Mouse (Mus musculus) lung, adult 2 months (tissue): Measurements from ENCODE around the gene F13b. TPM values are rescaled to one million over a fixed set of nuclear protein-coding genes. Genes with fewer than 3 reads are reported as not detected.

Experiments used
- DNase-seq: peaks from one replicate; pipeline ENCODE4 v3.0.0; 2022
- H3K4me1 ChIP-seq: fragments of 200-500 bp; 2 replicates; pipeline ENCODE4 v1.6.1; 2011; ENCODE audit warnings: low read length; ENCODE audit not compliant: control insufficient read depth, insufficient read depth
- H3K4me3 ChIP-seq: fragments of 200-500 bp; replicated peaks from 2 replicates; pipeline ENCODE3; 2011; ENCODE audit warnings: low read depth, mild to moderate bottlenecking, control low read depth, low read length; ENCODE audit errors: extremely low read depth
- CTCF ChIP-seq: fragments of 200-500 bp; IDR thresholded peaks from 2 replicates; pipeline ENCODE4 v1.5.1; 2011; ENCODE audit warnings: mild to moderate bottlenecking, low read length, control low read depth; ENCODE audit not compliant: insufficient read depth
- POLR2A ChIP-seq: fragments of 200-500 bp; IDR thresholded peaks from 2 replicates; pipeline ENCODE4 v1.6.1; 2011; ENCODE audit warnings: low read depth, mild to moderate bottlenecking, control low read depth, low read length, borderline replicate concordance; ENCODE audit errors: extremely low read depth
- WGBS: fragments of 180-500 bp; shearing (Covaris S2); methylation state at CpG from one replicate; pipeline ENCODE4 v1.1.7; 2018; 5-methylcytosine and 5-hydroxymethylcytosine counted together
- polyA plus RNA-seq: library from polyadenylated mRNA; depleted of rRNA; stranded (reverse); fragments of >200 nt; gene quantifications from 2 replicates; pipeline ENCODE4 v1.2.3, GENCODE M21; 2012; rRNA removed

F13b gene
- polyA plus RNA-seq, 1 experiment, result not detected

DNA sequence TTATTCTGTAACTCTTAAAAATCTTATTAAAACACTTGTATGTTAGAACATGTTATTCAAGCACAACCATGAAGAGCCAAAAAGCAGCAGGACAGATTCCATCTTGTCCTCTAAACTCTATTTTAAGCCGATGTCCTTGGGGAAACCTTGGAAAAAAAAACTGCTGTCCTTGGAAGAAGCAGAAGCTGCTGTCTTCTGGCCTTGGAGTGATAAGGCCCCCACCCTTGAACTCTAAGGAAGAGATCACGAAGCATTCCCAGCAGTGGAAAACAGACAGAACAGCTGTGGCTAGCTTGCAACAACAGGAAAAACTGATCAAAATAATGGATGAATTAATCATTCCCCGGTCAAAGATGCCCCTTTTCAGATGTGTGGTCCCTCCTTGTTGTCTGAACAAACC is 5.3 kb upstream of the F13b start:
- WGBS, result 72% methylated on average over 3 of the region's 3 CpGs
- DNase-seq, result no peak
- H3K4me1 ChIP-seq, result no peaks in the 10 kb centered on the region
- no peak overlapping the region for H3K4me3 ChIP-seq
- TF ChIP-seq POLR2A (no peak), CTCF (no peak)

DNA sequence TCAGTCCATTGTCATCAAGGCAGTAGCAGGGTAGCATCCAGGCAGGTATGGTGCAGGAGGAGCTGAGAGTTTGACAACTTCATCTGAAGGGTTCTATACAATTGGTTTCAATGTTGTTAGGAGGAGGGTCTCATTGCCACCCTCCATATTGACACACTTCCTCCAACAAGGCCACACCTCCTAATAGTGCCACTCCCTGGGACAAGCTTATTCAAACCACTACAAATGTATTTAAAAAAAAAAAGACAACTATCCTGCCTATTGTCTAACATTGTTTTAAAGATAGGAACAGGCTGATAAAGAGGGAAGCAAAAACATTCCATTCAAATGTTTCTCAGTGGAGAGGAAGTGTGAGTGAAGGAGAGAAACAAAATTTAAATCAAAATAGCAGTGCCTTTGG is 1.8 kb upstream of the F13b start:
- DNase-seq, result no peak
- H3K4me1 ChIP-seq, result no peaks in the 10 kb centered on the region
- H3K4me3 ChIP-seq, result no peak overlapping the region
- TF ChIP-seq POLR2A, result no peak

DNA sequence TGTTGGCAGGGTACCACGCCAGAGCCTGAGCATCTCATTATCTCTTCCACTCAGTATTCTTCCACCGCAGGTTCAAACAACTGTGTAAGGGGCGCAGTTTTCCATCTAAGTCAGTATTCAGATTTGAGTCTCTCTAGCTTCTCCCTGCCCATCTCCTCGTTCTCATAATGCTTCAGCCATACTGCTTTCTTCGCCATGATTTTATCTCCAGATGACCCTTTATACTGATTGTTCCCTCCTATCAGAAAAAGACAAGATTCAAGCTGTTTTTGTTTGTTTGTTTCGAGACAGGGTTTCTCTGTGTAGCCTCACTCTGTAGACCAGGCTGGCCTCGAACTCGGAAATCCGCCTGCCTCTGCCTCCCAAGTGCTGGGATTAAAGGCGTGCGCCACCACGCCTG is 13.1 kb downstream of the F13b start:
- no peak for DNase-seq
- no peak for TF ChIP-seq POLR2A
- TF ChIP-seq CTCF, result no peak
- no peaks in the 10 kb centered on the region for H3K4me1 ChIP-seq
- WGBS, result 86% methylated on average over 12 of the region's 12 CpGs
- H3K4me3 ChIP-seq, result no peak overlapping the region

DNA sequence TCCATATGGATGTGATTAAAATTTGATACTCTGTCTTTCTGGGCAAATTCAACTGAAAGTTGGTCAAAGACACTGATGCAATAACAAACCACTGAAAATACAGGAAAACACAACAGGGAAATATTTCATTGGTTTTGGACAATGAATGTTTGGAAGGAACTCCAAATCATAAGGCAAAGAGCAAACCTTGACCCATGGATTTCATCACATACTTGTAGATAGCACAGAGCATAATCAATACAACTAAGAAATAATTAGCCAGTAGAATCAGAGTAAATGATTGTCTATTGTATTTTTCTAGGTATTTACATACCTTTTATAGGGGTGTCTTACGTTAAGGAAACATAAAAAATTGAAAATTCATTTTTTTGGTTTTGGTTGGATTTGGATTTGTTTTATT is 47.0 kb downstream of the F13b start:
- no peak for DNase-seq
- Histone ChIP-seq H3K4me3 (no peak overlapping the region), H3K4me1 (no peaks in the 10 kb centered on the region)
- WGBS, result 71% methylated on average over 1 of the region's 1 CpGs
- TF ChIP-seq POLR2A, result no peak
- TF ChIP-seq CTCF, result no peak

DNA sequence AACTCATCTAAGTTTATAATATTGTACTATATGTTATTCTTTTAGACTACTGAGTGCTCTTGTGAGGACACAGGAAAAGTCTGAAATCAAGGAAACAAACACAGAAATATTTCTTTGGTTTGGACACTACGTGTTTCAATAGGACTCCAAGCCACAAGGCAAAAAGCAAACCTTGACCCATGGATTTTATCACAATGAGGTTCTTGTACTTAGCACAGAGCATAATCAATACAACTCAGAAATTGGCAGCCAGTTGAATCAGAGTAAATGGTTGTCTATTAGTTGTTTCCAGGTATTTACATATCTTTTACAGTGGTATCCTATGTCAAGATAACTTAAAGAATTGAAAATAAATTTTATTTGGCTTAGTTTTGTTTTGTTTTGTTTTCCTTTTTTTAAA is 49.8 kb downstream of the F13b start:
- Histone ChIP-seq H3K4me3 (no peak overlapping the region), H3K4me1 (no peaks in the 10 kb centered on the region)
- no peak for DNase-seq
- WGBS, result 81% methylated on average over 1 of the region's 1 CpGs
- no peak for TF ChIP-seq POLR2A
- TF ChIP-seq CTCF, result no peak

DNA sequence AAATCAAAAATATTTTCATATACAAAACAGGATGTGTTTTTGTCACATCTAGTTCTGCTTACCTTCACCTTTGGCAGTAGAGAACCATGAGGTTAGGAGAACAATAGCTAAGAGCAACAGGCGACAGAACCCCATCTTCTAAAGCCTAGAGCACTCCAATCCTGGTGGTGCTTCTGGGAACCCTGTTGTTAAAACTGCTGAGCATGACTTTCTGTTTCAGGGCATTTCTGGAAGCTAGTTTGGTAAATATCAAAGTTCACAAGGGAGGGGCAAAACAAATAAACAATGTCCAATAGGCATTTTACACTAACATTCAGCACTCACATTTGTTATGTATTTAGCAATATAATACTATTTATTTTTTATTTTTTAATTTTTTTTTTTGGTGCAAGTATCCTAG is 58.5 kb downstream of the F13b start, which contains the start of gene Cfhr1:
Gene Cfhr1, minus strand, starts transcription at position 249 of the 400 bp plus-strand sequence.
- WGBS, result 54% methylated on average over 1 of the region's 1 CpGs
- Histone ChIP-seq H3K4me1 (no peaks in the 10 kb centered on the region), H3K4me3 (no peak within 1 kb of the TSS)
- DNase-seq, result no peak
- TF ChIP-seq CTCF (no peak), POLR2A (no peak)

Other genes starting within 250 kb of the F13b start
- 0.23 and 0.32 TPM in 2 replicates for gene Crb1, start 124.6 kb upstream of the F13b start, polyA plus RNA-seq
- 2.7 and 4.0 TPM in 2 replicates for gene Zbtb41, start 79.4 kb upstream of the F13b start, polyA plus RNA-seq
- 0.12 and 0.24 TPM in 2 replicates for gene Aspm, start 46.9 kb upstream of the F13b start, polyA plus RNA-seq
- gene Cfhr1, start 58.6 kb downstream of the F13b start, polyA plus RNA-seq, result not detected in 2 replicates